Comparison of ENCODE assay signal across 9 mouse cellular contexts in genomic region chr11:120046553-120047191, GRCm38 (mm10). TPM values are rescaled to one million over a fixed set of nuclear protein-coding genes. Genes with fewer than 3 reads are reported as not detected.
DNase-seq lines count a peak whose midpoint lies in the region; ATAC-seq lines count a peak whose summit lies in the region.
"Had no signal": no experiment of that assay in that cellular context is flagged by ENCODE, and none has a peak within 500 bp of the region (broad histone marks: within the 10 kb centered on the region; RNA-seq: fewer than 3 reads in every experiment).

Gene Aatk, minus strand, starts transcription at chr11:120047167.

- peak within 1 kb of the TSS; percentile 89 for H3K4me2 ChIP-seq in heart, embryonic 16.5 days (ENCODE audit: low read depth, low read length)
- peak within 1 kb of the TSS; percentile 90 for H3K4me2 ChIP-seq in limb, embryonic 13.5 days (replicated peaks)

- ATAC-seq in heart, embryonic 16.5 days (replicated peaks; ENCODE audit: extremely low read depth, insufficient read depth, low FRiP score): no peak
- ATAC-seq in limb, embryonic 13.5 days (ENCODE audit: low FRiP score, low read depth): no peak
- no peak for ATAC-seq in monocyte, adult 5-6 weeks (replicated peaks; ENCODE audit: insufficient number of reproducible peaks, low FRiP score, low TSS enrichment, poor library complexity, severe bottlenecking)

- 2% methylated on average over 62 of the region's 63 CpGs for WGBS in heart, embryonic 16.5 days
- WGBS in limb, embryonic 13.5 days: 1% methylated on average over 45 of the region's 63 CpGs

- no peaks in the 10 kb centered on the region for H3K9me3 ChIP-seq in heart, embryonic 16.5 days (replicated peaks; ENCODE audit: control insufficient read depth, low read length)
- H3K9me3 ChIP-seq in limb, embryonic 13.5 days: no peaks in the 10 kb centered on the region

- H3K27ac ChIP-seq in heart, embryonic 16.5 days (ENCODE audit: low read length): no peak within 1 kb of the TSS
- H3K27ac ChIP-seq in limb, embryonic 13.5 days: 0 out of 2 replicates have a peak within 1 kb of the TSS, but pooled peaks have one; percentile 22

- peaks cover 35% of the 10 kb centered on the region for H3K27me3 ChIP-seq in heart, embryonic 16.5 days (ENCODE audit: control insufficient read depth, insufficient read depth, low read length)
- H3K27me3 ChIP-seq in limb, embryonic 13.5 days: peaks cover 38% of the 10 kb centered on the region

- peaks cover 11% of the 10 kb centered on the region for H3K4me1 ChIP-seq in heart, embryonic 16.5 days (ENCODE audit: control insufficient read depth, insufficient read depth, low read length)
- H3K4me1 ChIP-seq in limb, embryonic 13.5 days: peaks cover 45% of the 10 kb centered on the region

- peak within 1 kb of the TSS; percentile 58 for H3K4me3 ChIP-seq in heart, embryonic 16.5 days (ENCODE audit: low read length)
- peak within 1 kb of the TSS; percentile 69 for H3K4me3 ChIP-seq in limb, embryonic 13.5 days
- H3K4me3 ChIP-seq: erythroblast, embryonic 14.5 days had no signal

- peak within 1 kb of the TSS; percentile 61 for H3K9ac ChIP-seq in heart, embryonic 16.5 days (ENCODE audit: low read length)
- H3K9ac ChIP-seq in limb, embryonic 13.5 days: peak within 1 kb of the TSS; percentile 79

- H3K36me3 ChIP-seq in heart, embryonic 16.5 days (ENCODE audit: control insufficient read depth, insufficient read depth): no peaks in the 10 kb centered on the region
- no peaks in the 10 kb centered on the region for H3K36me3 ChIP-seq in limb, embryonic 13.5 days

- DNase-seq in cerebellum, adult 18-20 months: peak; percentile 54 to 74
- DNase-seq in cerebellum, adult 9-10 months: no peak
- DNase-seq in right cerebral cortex, postnatal 14 days: peak; percentile 46
- no peak for DNase-seq in right cerebral cortex, adult 18-20 months
- DNase-seq in retina, postnatal 1 day: peak; percentile 60

RNA-seq across cellular contexts. Expression of gene Aatk, which starts in this region (rescaled TPM):
- 1.3 and 1.4 TPM in 2 replicates for polyA plus RNA-seq in heart, embryonic 16.5 days (2015; fragmentation: Nextera tagmentation; extraction: Ambion mirVana)
- 5.2 and 6.1 TPM in 2 replicates for polyA plus RNA-seq in limb, embryonic 13.5 days (2015; fragmentation: Nextera tagmentation; extraction: Ambion mirVana)
- 0.21 to 0.29 TPM (median 0.29 TPM) in 3 replicates for total RNA-seq in monocyte, adult 5-6 weeks (2017)

Comparison
In these comparisons a context has a peak if more than half of its experiments do, and no peak if none do; other contexts are left out.
1. DNase-seq: peak in cerebellum, adult 18-20 months (2 of 2), right cerebral cortex, postnatal 14 days (single experiment) and retina, postnatal 1 day (single experiment); none in cerebellum, adult 9-10 months (single experiment) and right cerebral cortex, adult 18-20 months (single experiment).